ENCODE assay signal across 21 mouse cellular contexts in the genomic region with DNA sequence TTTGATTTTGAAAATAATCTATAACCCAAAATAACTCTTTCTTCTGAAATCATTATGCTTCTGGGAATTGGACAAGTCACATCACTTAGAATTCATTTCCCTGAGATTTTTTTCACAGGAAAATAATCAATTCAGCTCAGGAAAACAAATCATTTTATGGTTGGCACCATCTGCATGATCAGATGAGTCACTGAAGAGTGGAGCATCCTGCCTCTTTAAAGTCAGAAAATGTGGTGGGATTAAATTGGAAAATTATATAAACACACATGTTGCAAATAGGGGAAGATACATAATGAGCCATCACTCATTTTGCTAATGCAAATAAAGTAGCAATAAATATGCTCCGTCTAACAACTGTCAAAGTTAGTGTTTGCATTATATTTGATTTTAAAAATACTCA.
DNase-seq lines count a peak whose midpoint lies in the region; ATAC-seq lines count a peak whose summit lies in the region.
"Had no signal": no experiment of that assay in that cellular context is flagged by ENCODE, and none has a peak within 500 bp of the region (broad histone marks: within the 10 kb centered on the region; RNA-seq: fewer than 3 reads in every experiment).

No protein-coding gene starts in this region.

- H3K9me3 ChIP-seq in forebrain, embryonic 16.5 days (ENCODE audit: control insufficient read depth, low read length): no peaks in the 10 kb centered on the region
- H3K9me3 ChIP-seq in forebrain, embryonic 12.5 days: no peaks in the 10 kb centered on the region
- H3K9me3 ChIP-seq: embryonic facial prominence, embryonic 12.5 days; heart, embryonic 15.5 days; intestine, embryonic 15.5 days had no signal

- H3K36me3 ChIP-seq in forebrain, embryonic 16.5 days (ENCODE audit: control insufficient read depth, insufficient read depth): no peaks in the 10 kb centered on the region
- no peaks in the 10 kb centered on the region for H3K36me3 ChIP-seq in forebrain, embryonic 12.5 days (replicated peaks)
- H3K36me3 ChIP-seq: embryonic facial prominence, embryonic 12.5 days; heart, embryonic 15.5 days; intestine, embryonic 15.5 days had no signal

- no peak overlapping the region for H3K4me3 ChIP-seq in forebrain, embryonic 16.5 days (replicated peaks; ENCODE audit: low read length)
- no peak overlapping the region for H3K4me3 ChIP-seq in forebrain, embryonic 12.5 days (replicated peaks)
- H3K4me3 ChIP-seq: embryonic facial prominence, embryonic 12.5 days; heart, adult 2 months; heart, embryonic 15.5 days; intestine, embryonic 15.5 days had no signal

- no peaks in the 10 kb centered on the region for H3K4me1 ChIP-seq in forebrain, embryonic 16.5 days (replicated peaks; ENCODE audit: control insufficient read depth, insufficient read depth, low read length)
- no peaks in the 10 kb centered on the region for H3K4me1 ChIP-seq in forebrain, embryonic 12.5 days
- H3K4me1 ChIP-seq: embryonic facial prominence, embryonic 12.5 days; heart, embryonic 15.5 days; intestine, embryonic 15.5 days had no signal

- peak; percentile 52; the same call in 1 of the 2 replicates for ATAC-seq in forebrain, embryonic 16.5 days
- ATAC-seq in forebrain, embryonic 12.5 days (ENCODE audit: low FRiP score): no peak
- ATAC-seq: activated CD4-positive, CD25-positive, alpha-beta regulatory T cell, adult 4 months; intestine, embryonic 15.5 days; Patski had no signal

- H3K27me3 ChIP-seq in forebrain, embryonic 16.5 days (replicated peaks; ENCODE audit: control insufficient read depth, insufficient read depth, low read length): no peaks in the 10 kb centered on the region
- no peaks in the 10 kb centered on the region for H3K27me3 ChIP-seq in forebrain, embryonic 12.5 days
- H3K27me3 ChIP-seq: CH12.LX; embryonic facial prominence, embryonic 12.5 days; heart, embryonic 15.5 days; intestine, embryonic 15.5 days had no signal

- H3K27ac ChIP-seq in forebrain, embryonic 16.5 days (ENCODE audit: low read length): no peak overlapping the region
- no peak overlapping the region for H3K27ac ChIP-seq in forebrain, embryonic 12.5 days
- H3K27ac ChIP-seq: embryonic facial prominence, embryonic 12.5 days; heart, adult 2 months; heart, embryonic 15.5 days; hindbrain, embryonic 14.5 days; intestine, embryonic 15.5 days had no signal

- WGBS in forebrain, embryonic 16.5 days: 38% methylated on average over 1 of the region's 1 CpGs
- 82% methylated on average over 1 of the region's 1 CpGs for WGBS in forebrain, embryonic 12.5 days

- peak; percentile 11 to 75 for DNase-seq in layer of hippocampus, adult 18-20 months (ENCODE audit: low spot score in 2 of 2)
- no peak for DNase-seq in layer of hippocampus, postnatal 10 days (ENCODE audit: low spot score in 2 of 2)
- peak; percentile 3 for DNase-seq in brain, embryonic 18.5 days (ENCODE audit: low read depth, low spot score)
- DNase-seq in thymus, postnatal 0 days (ENCODE audit: low spot score): no peak
- DNase-seq: adrenal gland, postnatal 14 days; cerebellum, adult 11-12 months; cerebellum, adult 9-10 months; cerebellum, postnatal 25 days; gastrocnemius, postnatal 14 days; heart, adult 2 months; heart, postnatal 14 days had no signal

- H3K4me2 ChIP-seq in forebrain, embryonic 16.5 days (ENCODE audit: low read length): no peak overlapping the region
- no peak overlapping the region for H3K4me2 ChIP-seq in forebrain, embryonic 12.5 days
- H3K4me2 ChIP-seq: embryonic facial prominence, embryonic 12.5 days; heart, embryonic 11.5 days; heart, embryonic 15.5 days; hindbrain, embryonic 14.5 days; intestine, embryonic 15.5 days had no signal

- H3K9ac ChIP-seq in forebrain, embryonic 16.5 days (replicated peaks; ENCODE audit: low read depth, low read length): no peak overlapping the region
- no peak overlapping the region for H3K9ac ChIP-seq in forebrain, embryonic 12.5 days
- H3K9ac ChIP-seq: embryonic facial prominence, embryonic 12.5 days; heart, embryonic 15.5 days; hindbrain, embryonic 14.5 days; intestine, embryonic 15.5 days had no signal

Comparison
In these comparisons a context has a peak if more than half of its experiments do, and no peak if none do; other contexts are left out.
1. DNase-seq: peak in layer of hippocampus, adult 18-20 months (2 of 2) and brain, embryonic 18.5 days (single experiment); none in layer of hippocampus, postnatal 10 days (0 of 2) and thymus, postnatal 0 days (single experiment).